ENCODE assay signal across 9 mouse cellular contexts in genomic region chr7:38173871-38174270, GRCm38 (mm10). TPM values are rescaled to one million over a fixed set of nuclear protein-coding genes. Genes with fewer than 3 reads are reported as not detected.
DNase-seq lines count a peak whose midpoint lies in the region; ATAC-seq and TF ChIP-seq lines count a peak whose summit lies in the region.
"Had no signal": no experiment of that assay in that cellular context is flagged by ENCODE, and none has a peak within 500 bp of the region (broad histone marks: within the 10 kb centered on the region; RNA-seq: fewer than 3 reads in every experiment).

No protein-coding gene starts in this region.

- WGBS in heart, postnatal 0 days = 24% methylated on average over 14 of the region's 14 CpGs
- 21% methylated on average over 14 of the region's 14 CpGs for WGBS in embryonic facial prominence, embryonic 13.5 days
- WGBS in intestine, embryonic 14.5 days = 19% methylated on average over 14 of the region's 14 CpGs
- WGBS in midbrain, embryonic 16.5 days = 9% methylated on average over 14 of the region's 14 CpGs

- H3K4me3 ChIP-seq in heart, postnatal 0 days (ENCODE audit: low read depth, low read length) = peak overlapping the region; percentile 37
- H3K4me3 ChIP-seq in embryonic facial prominence, embryonic 13.5 days = peak overlapping the region; percentile 36
- H3K4me3 ChIP-seq in intestine, embryonic 14.5 days (ENCODE audit: low read depth, low read length) = peak overlapping the region; percentile 28; the same call in 1 of the 2 replicates
- peak overlapping the region; percentile 29 for H3K4me3 ChIP-seq in midbrain, embryonic 16.5 days (ENCODE audit: low read depth, low read length)
- H3K4me3 ChIP-seq: megakaryocyte, embryonic 14.5 days had no signal

- intact Hi-C loops in left cerebral cortex, postnatal 36 days (cut with DNase I) = no loop called here

- no peak overlapping the region for H3K27ac ChIP-seq in heart, postnatal 0 days (ENCODE audit: low read depth)
- H3K27ac ChIP-seq in embryonic facial prominence, embryonic 13.5 days = no peak overlapping the region
- H3K27ac ChIP-seq in intestine, embryonic 14.5 days (ENCODE audit: low read depth) = no peak overlapping the region
- H3K27ac ChIP-seq in midbrain, embryonic 16.5 days (ENCODE audit: low read length) = peak overlapping the region; percentile 54; the same call in 1 of the 2 replicates

- peaks cover 11% of the 10 kb centered on the region; the same call in 1 of the 2 replicates for H3K27me3 ChIP-seq in heart, postnatal 0 days (ENCODE audit: control insufficient read depth, insufficient read depth, low read length)
- H3K27me3 ChIP-seq in embryonic facial prominence, embryonic 13.5 days = peaks cover 14% of the 10 kb centered on the region; the same call in 1 of the 2 replicates
- peaks cover 14% of the 10 kb centered on the region; the same call in 1 of the 2 replicates for H3K27me3 ChIP-seq in intestine, embryonic 14.5 days (replicated peaks; ENCODE audit: control insufficient read depth, insufficient read depth, low read length)
- no peaks in the 10 kb centered on the region for H3K27me3 ChIP-seq in midbrain, embryonic 16.5 days (ENCODE audit: control insufficient read depth, insufficient read depth, low read depth, low read length)

- TF ChIP-seq CTCF in heart, postnatal 0 days (IDR thresholded peaks at IDR 0.05; ENCODE audit: low read depth) = no peak

- H3K36me3 ChIP-seq in heart, postnatal 0 days (replicated peaks; ENCODE audit: control insufficient read depth, insufficient read depth, low read length) = no peaks in the 10 kb centered on the region
- no peaks in the 10 kb centered on the region for H3K36me3 ChIP-seq in embryonic facial prominence, embryonic 13.5 days
- no peaks in the 10 kb centered on the region for H3K36me3 ChIP-seq in intestine, embryonic 14.5 days (ENCODE audit: control insufficient read depth, insufficient read depth, low read length)
- H3K36me3 ChIP-seq in midbrain, embryonic 16.5 days (ENCODE audit: control insufficient read depth, insufficient read depth, low read length) = no peaks in the 10 kb centered on the region

- TF ChIP-seq EP300 in heart, postnatal 0 days (IDR thresholded peaks at IDR 0.05; ENCODE audit: low read depth) = no peak

- no peak for ATAC-seq in heart, postnatal 0 days (ENCODE audit: insufficient read depth, low read depth)
- ATAC-seq in embryonic facial prominence, embryonic 13.5 days (ENCODE audit: insufficient number of reproducible peaks, insufficient read depth, low FRiP score, low TSS enrichment, low read depth) = no peak
- no peak for ATAC-seq in intestine, embryonic 14.5 days (replicated peaks; ENCODE audit: low FRiP score, low TSS enrichment, low read depth)
- ATAC-seq in midbrain, embryonic 16.5 days = peak; percentile 43; the same call in 1 of the 2 replicates

- peak overlapping the region; percentile 63 for H3K4me2 ChIP-seq in heart, postnatal 0 days (ENCODE audit: low read depth, low read length)
- peak overlapping the region; percentile 66 for H3K4me2 ChIP-seq in embryonic facial prominence, embryonic 13.5 days
- H3K4me2 ChIP-seq in intestine, embryonic 14.5 days (ENCODE audit: low read length) = peak overlapping the region; percentile 50
- H3K4me2 ChIP-seq in midbrain, embryonic 16.5 days (ENCODE audit: low read length) = peak overlapping the region; percentile 75

- 0 out of 2 replicates have a peak overlapping the region, but pooled peaks have one; percentile 28 for H3K9ac ChIP-seq in heart, postnatal 0 days (replicated peaks; ENCODE audit: low read depth, low read length)
- peak overlapping the region; percentile 72 for H3K9ac ChIP-seq in embryonic facial prominence, embryonic 13.5 days
- peak overlapping the region; percentile 22; the same call in 1 of the 2 replicates for H3K9ac ChIP-seq in intestine, embryonic 14.5 days (ENCODE audit: low read length)
- peak overlapping the region; percentile 70 for H3K9ac ChIP-seq in midbrain, embryonic 16.5 days (ENCODE audit: low read depth, low read length)

- H3K4me1 ChIP-seq in heart, postnatal 0 days (ENCODE audit: control insufficient read depth, insufficient read depth) = no peaks in the 10 kb centered on the region
- peaks cover 11% of the 10 kb centered on the region for H3K4me1 ChIP-seq in embryonic facial prominence, embryonic 13.5 days
- no peaks in the 10 kb centered on the region for H3K4me1 ChIP-seq in intestine, embryonic 14.5 days (replicated peaks; ENCODE audit: control insufficient read depth, insufficient read depth, low read length)
- peaks cover 11% of the 10 kb centered on the region for H3K4me1 ChIP-seq in midbrain, embryonic 16.5 days (ENCODE audit: control insufficient read depth, insufficient read depth, low read length)

- no peak for DNase-seq in heart, postnatal 0 days (ENCODE audit: low spot score)
- DNase-seq in heart, adult 18-20 months = no peak
- no peak for DNase-seq in intestine, embryonic 14.5 days (ENCODE audit: low spot score)
- no peak for DNase-seq in T-cell, adult 2 months (ENCODE audit: low spot score)
- DNase-seq in right cerebral cortex, postnatal 36 days (ENCODE audit: low spot score in 2 of 2) = no peak
- DNase-seq in left cerebral cortex, postnatal 36 days (ENCODE audit: low spot score in 2 of 2) = no peak

- no peaks in the 10 kb centered on the region for H3K9me3 ChIP-seq in heart, postnatal 0 days (replicated peaks; ENCODE audit: control insufficient read depth, low read length)
- H3K9me3 ChIP-seq in embryonic facial prominence, embryonic 13.5 days = no peaks in the 10 kb centered on the region
- H3K9me3 ChIP-seq in intestine, embryonic 14.5 days (ENCODE audit: control insufficient read depth, low read length) = no peaks in the 10 kb centered on the region
- H3K9me3 ChIP-seq in midbrain, embryonic 16.5 days (replicated peaks; ENCODE audit: control insufficient read depth, low read length, poor library complexity, severe bottlenecking) = no peaks in the 10 kb centered on the region

RNA-seq across cellular contexts. Expression of gene 1600014C10Rik, which starts 9.1 kb away (rescaled TPM):
- total RNA-seq in heart, postnatal 0 days (2014; rRNA removed; ENCODE audit: low replicate concordance) = 15.9 and 17.5 TPM in 2 replicates
- 16.5 and 19.1 TPM in 2 replicates for polyA plus RNA-seq in heart, postnatal 0 days (2015; fragmentation: Nextera tagmentation; extraction: Ambion mirVana)
- 10 to 100 TPM; 36.7 to 37.9 TPM for total RNA-seq in heart, adult 18-20 months (2021)
- polyA plus RNA-seq in embryonic facial prominence, embryonic 13.5 days (2015; fragmentation: Nextera tagmentation; extraction: Ambion mirVana) = 21.8 and 21.9 TPM in 2 replicates
- 13.3 and 13.7 TPM in 2 replicates for polyA plus RNA-seq in intestine, embryonic 14.5 days (2014; fragmentation: Nextera tagmentation; extraction: Ambion mirVana)
- polyA plus RNA-seq in midbrain, embryonic 16.5 days (2015; fragmentation: Nextera tagmentation; extraction: Ambion mirVana) = 33.4 and 36.2 TPM in 2 replicates
- 10 to 100 TPM; 23.8 to 24.5 TPM for total RNA-seq in left cerebral cortex, postnatal 36 days (2021)

RNA-seq across cellular contexts. Expression of gene Plekhf1, which starts 53.9 kb away (rescaled TPM):
- total RNA-seq in heart, postnatal 0 days (2014; rRNA removed; ENCODE audit: low replicate concordance) = 6.3 and 17.5 TPM in 2 replicates
- 6.6 and 8.6 TPM in 2 replicates for polyA plus RNA-seq in heart, postnatal 0 days (2015; fragmentation: Nextera tagmentation; extraction: Ambion mirVana)
- total RNA-seq in heart, adult 18-20 months (2021) = 10 to 100 TPM; 12.9 to 13.3 TPM
- 3.8 and 3.9 TPM in 2 replicates for polyA plus RNA-seq in embryonic facial prominence, embryonic 13.5 days (2015; fragmentation: Nextera tagmentation; extraction: Ambion mirVana)
- polyA plus RNA-seq in intestine, embryonic 14.5 days (2014; fragmentation: Nextera tagmentation; extraction: Ambion mirVana) = 2.2 and 2.5 TPM in 2 replicates
- polyA plus RNA-seq in midbrain, embryonic 16.5 days (2015; fragmentation: Nextera tagmentation; extraction: Ambion mirVana) = 0.26 and 0.49 TPM in 2 replicates
- 1 to 10 TPM; 1.7 to 2.1 TPM for total RNA-seq in left cerebral cortex, postnatal 36 days (2021)

Comparison
In these comparisons a context has a peak if more than half of its experiments do, and no peak if none do; other contexts are left out.
1. H3K9ac ChIP-seq: peak in every context shown above with its lines; median percentile 72 in embryonic facial prominence, embryonic 13.5 days; 70 in midbrain, embryonic 16.5 days; 28 in heart, postnatal 0 days; 22 in intestine, embryonic 14.5 days.